Mouse (Mus musculus): ENCODE measurements around the gene Ppp1r13b.

Ppp1r13b gene

DNA sequence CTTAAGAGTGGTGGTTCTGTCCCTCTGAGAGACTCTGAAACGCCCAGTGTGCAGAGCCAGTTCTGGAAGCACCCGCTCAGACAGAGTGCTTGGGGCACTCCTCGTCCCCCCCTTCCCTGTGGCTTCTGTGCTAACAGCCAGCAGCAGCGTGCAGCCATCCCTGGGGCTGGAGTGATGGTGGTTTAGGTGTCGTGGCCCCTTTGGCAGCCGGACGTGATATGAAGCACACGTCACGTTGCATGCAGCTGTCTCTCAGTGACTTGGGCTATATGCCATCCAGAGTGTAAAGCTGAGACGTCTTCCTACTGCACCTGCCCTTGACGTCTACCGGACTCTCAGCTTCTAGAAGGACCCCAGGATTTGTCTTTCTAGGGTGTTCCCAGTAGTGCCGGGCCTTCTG is 109.4 kb downstream of the Ppp1r13b start:
- in situ Hi-C loops (cut with MboI, MseI), result no loop called here

GRCm38 (mm10) chr12:111797251-111797650 is 110.7 kb downstream of the Ppp1r13b start:
- in situ Hi-C loops (cut with MboI, MseI), result no loop called here

DNA sequence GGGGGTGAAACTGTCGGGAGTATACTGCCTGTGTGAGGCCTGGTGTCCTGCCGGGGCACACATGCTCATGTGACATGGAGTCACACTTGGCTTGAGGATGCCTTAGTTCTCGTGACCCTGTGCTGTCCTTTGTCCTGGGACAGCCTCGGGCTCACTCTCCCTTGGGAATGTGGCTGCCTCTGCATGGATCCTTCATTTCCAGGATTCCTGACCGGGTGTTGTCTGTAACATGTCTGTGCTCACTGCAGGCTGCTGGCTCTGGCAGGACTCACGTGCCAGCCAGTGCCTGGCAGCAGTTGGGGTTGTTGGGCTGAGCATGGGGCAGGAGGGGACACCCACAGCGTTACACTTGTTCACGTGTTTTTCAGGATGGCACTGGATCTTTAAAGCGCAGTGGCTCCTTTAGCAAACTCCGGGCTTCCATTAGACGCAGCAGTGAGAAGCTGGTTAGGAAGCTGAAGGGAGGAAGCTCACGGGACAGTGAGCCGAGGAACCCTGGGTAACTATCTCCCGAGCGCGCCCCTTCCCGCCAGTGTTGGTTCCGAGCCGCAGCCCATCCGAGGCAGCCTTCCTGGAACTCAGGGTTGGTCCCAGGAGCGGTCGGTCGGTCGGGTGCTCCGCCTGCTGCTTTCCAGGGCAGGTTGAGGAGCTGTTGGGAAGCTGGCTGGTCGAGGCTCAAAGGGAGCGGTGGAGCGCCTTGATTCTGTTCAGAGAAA is 112.6 kb downstream of the Ppp1r13b start:
- in situ Hi-C loops (cut with MboI, MseI), result no loop called here

- in situ Hi-C loops (cut with MboI, MseI), result no loop called here
Observed at GRCm38 (mm10) chr12:111794526-111795179, 113.3 kb downstream of the Ppp1r13b start.

- in situ Hi-C loops (cut with MboI, MseI), result no loop called here
Observed at GRCm38 (mm10) chr12:111794102-111794501, 113.8 kb downstream of the Ppp1r13b start.

DNA sequence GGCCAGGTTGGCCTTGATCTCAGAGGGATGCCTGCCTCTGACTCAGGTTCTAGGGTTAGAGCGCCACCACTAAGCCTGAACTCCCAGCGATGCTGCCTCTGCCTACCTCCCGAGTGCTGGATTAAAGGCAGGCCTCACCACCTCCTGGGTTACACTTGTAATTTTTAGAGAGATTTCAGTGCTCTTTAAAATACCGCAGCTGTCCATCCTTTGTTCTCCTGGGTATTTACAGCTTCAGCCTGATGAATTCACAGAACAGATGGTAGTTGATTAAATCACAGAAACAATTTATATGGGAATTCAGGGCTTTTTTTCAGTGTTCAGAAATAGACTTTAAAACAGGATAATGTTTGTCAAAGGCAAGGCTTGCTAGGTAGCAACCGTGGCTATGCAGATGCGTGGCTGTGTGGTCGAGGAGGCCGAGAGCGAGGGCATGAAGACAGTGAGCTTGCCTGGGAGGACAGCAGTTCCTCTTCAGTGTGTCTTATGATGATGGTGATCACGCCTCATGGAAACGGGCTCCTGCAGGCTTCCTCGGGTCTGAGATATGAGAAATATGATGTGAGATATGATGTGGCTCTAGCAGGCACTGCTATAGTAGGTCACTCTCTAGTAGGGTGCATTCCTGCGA is 116.3 kb downstream of the Ppp1r13b start:
- in situ Hi-C loops (cut with MboI, MseI), result no loop called here

- in situ Hi-C loops (cut with MboI, MseI), result no loop called here
Observed at GRCm38 (mm10) chr12:111790631-111791030, 117.3 kb downstream of the Ppp1r13b start.

GRCm38 (mm10) chr12:111790090-111790489 is 117.8 kb downstream of the Ppp1r13b start:
- in situ Hi-C loops (cut with MboI, MseI), result no loop called here

- in situ Hi-C loops (cut with MboI, MseI), result no loop called here
Observed at GRCm38 (mm10) chr12:111787015-111787414, 120.9 kb downstream of the Ppp1r13b start.

DNA sequence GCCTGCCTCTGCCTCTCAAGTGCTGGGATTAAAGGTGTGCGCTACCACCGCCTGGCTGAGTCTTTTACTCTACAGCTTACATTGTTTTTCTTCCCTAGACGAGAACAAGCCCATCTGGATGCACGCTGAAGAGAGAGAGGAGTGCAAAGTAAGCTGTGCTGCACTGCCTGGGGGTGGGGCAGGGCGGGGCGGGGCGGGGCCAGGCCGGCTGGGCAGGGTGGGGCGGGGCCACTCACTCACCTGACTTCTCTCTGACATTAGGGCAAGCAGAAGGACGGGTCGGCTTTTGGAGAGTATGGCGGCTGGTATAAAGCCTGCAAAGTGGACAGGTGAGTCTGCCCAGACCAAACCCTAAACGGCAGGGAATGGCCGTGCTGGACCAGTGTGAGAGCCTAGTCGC is 122.7 kb downstream of the Ppp1r13b start:
- in situ Hi-C loops (cut with MboI, MseI), result no loop called here

GRCm38 (mm10) chr12:111779544-111779943 is 128.4 kb downstream of the Ppp1r13b start:
- in situ Hi-C loops (cut with MboI, MseI), result no loop called here

All from T-helper 17 cell (primary cell).